20 mouse cellular contexts compared by ENCODE assay signal in the genomic region with DNA sequence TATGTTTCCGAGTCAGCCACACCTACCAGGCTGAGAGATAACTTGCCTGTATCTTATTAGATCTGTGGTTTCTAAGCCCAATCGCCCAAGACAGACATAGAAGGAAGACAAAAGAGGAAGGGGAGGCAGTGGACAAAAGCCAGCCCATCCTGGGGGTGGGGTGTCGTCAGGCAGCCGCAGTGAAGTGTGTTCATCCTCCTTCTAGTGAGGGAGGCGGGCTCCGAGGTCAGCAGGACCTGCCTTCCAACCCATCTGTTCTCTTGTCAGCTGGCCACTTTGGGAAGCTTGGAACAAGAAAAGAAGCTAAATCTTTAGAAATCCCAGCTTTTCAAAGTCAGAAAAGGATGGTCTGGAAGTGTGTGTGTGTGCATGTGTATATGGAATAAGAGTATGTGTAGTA.
DNase-seq lines count a peak whose midpoint lies in the region; ATAC-seq lines count a peak whose summit lies in the region.
"Had no signal": no experiment of that assay in that cellular context is flagged by ENCODE, and none has a peak within 500 bp of the region (broad histone marks: within the 10 kb centered on the region; RNA-seq: fewer than 3 reads in every experiment).

No protein-coding gene starts in this region.

- H3K27me3 ChIP-seq in midbrain, embryonic 11.5 days (ENCODE audit: control insufficient read depth, insufficient read depth, low read length) = no peaks in the 10 kb centered on the region
- H3K27me3 ChIP-seq in midbrain, embryonic 15.5 days (replicated peaks) = no peaks in the 10 kb centered on the region
- H3K27me3 ChIP-seq in hindbrain, embryonic 15.5 days = no peaks in the 10 kb centered on the region
- H3K27me3 ChIP-seq: neural tube, embryonic 13.5 days had no signal

- H3K4me2 ChIP-seq in midbrain, embryonic 11.5 days = no peak overlapping the region
- H3K4me2 ChIP-seq in midbrain, embryonic 15.5 days = no peak overlapping the region
- no peak overlapping the region for H3K4me2 ChIP-seq in hindbrain, embryonic 15.5 days
- H3K4me2 ChIP-seq: neural tube, embryonic 13.5 days had no signal

- no peaks in the 10 kb centered on the region for H3K36me3 ChIP-seq in midbrain, embryonic 11.5 days (ENCODE audit: control insufficient read depth, insufficient read depth, low read length)
- no peaks in the 10 kb centered on the region for H3K36me3 ChIP-seq in midbrain, embryonic 15.5 days (replicated peaks)
- H3K36me3 ChIP-seq in hindbrain, embryonic 15.5 days = no peaks in the 10 kb centered on the region
- H3K36me3 ChIP-seq: heart, embryonic 10.5 days had no signal

- H3K4me3 ChIP-seq in midbrain, embryonic 11.5 days (ENCODE audit: low read depth, low read length) = no peak overlapping the region
- H3K4me3 ChIP-seq in midbrain, embryonic 15.5 days = no peak overlapping the region
- no peak overlapping the region for H3K4me3 ChIP-seq in hindbrain, embryonic 15.5 days
- H3K4me3 ChIP-seq: erythroblast, embryonic 14.5 days; heart, embryonic 10.5 days; neural tube, embryonic 13.5 days had no signal

- H3K27ac ChIP-seq in midbrain, embryonic 11.5 days (ENCODE audit: low read depth, low read length) = no peak overlapping the region
- H3K27ac ChIP-seq in midbrain, embryonic 15.5 days = no peak overlapping the region; the same call in 1 of the 2 replicates
- H3K27ac ChIP-seq in hindbrain, embryonic 15.5 days (replicated peaks) = 0 out of 2 replicates have a peak overlapping the region, but pooled peaks have one; percentile 14
- H3K27ac ChIP-seq: heart, embryonic 10.5 days; kidney, postnatal 0 days; neural tube, embryonic 13.5 days had no signal

- WGBS in midbrain, embryonic 11.5 days = 50% methylated on average over 6 of the region's 6 CpGs
- 43% methylated on average over 6 of the region's 6 CpGs for WGBS in midbrain, embryonic 15.5 days
- WGBS in hindbrain, embryonic 15.5 days = 30% methylated on average over 6 of the region's 6 CpGs

- no peak for ATAC-seq in cerebellum, adult (ENCODE audit: insufficient number of reproducible peaks, low FRiP score, low TSS enrichment)
- ATAC-seq in midbrain, embryonic 11.5 days (ENCODE audit: low FRiP score) = 0 out of 2 replicates have a peak, but pooled peaks have one; percentile 14
- no peak for ATAC-seq in midbrain, embryonic 15.5 days (replicated peaks)
- ATAC-seq in hindbrain, embryonic 15.5 days (ENCODE audit: low FRiP score, low read depth) = no peak
- ATAC-seq: forebrain, embryonic 16.5 days; liver, postnatal 0 days had no signal

- H3K4me1 ChIP-seq in midbrain, embryonic 11.5 days (ENCODE audit: control insufficient read depth, insufficient read depth, low read length) = no peaks in the 10 kb centered on the region
- peaks cover 8% of the 10 kb centered on the region for H3K4me1 ChIP-seq in midbrain, embryonic 15.5 days
- H3K4me1 ChIP-seq in hindbrain, embryonic 15.5 days (replicated peaks) = peaks cover 11% of the 10 kb centered on the region
- H3K4me1 ChIP-seq: heart, embryonic 10.5 days had no signal

- H3K9me3 ChIP-seq in midbrain, embryonic 11.5 days (ENCODE audit: control insufficient read depth, low read length) = no peaks in the 10 kb centered on the region; the same call in 1 of the 2 replicates
- no peaks in the 10 kb centered on the region for H3K9me3 ChIP-seq in midbrain, embryonic 15.5 days
- no peaks in the 10 kb centered on the region for H3K9me3 ChIP-seq in hindbrain, embryonic 15.5 days
- H3K9me3 ChIP-seq: heart, embryonic 10.5 days; neural tube, embryonic 13.5 days had no signal

- peak; percentile 24 for DNase-seq in cerebellum, adult 11 months
- peak; percentile 59 for DNase-seq in midbrain, embryonic 11.5 days (ENCODE audit: low spot score, missing footprints)
- DNase-seq in layer of hippocampus, adult 8-10 months (ENCODE audit: low spot score in 2 of 2) = no peak
- no peak for DNase-seq in frontal cortex, postnatal 14 days (ENCODE audit: low spot score in 2 of 2)
- DNase-seq in spleen, adult 18-20 months = no peak
- DNase-seq: adrenal gland, postnatal 10 days; kidney, adult 11 months; layer of hippocampus, postnatal 36 days; liver; liver, postnatal 0 days; lung, postnatal 14 days; thymus, postnatal 36 days had no signal

- no peak overlapping the region for H3K9ac ChIP-seq in midbrain, embryonic 11.5 days (ENCODE audit: low read length)
- no peak overlapping the region for H3K9ac ChIP-seq in midbrain, embryonic 15.5 days
- no peak overlapping the region for H3K9ac ChIP-seq in hindbrain, embryonic 15.5 days
- H3K9ac ChIP-seq: liver, postnatal 0 days; neural tube, embryonic 13.5 days had no signal

Comparison
In these comparisons a context has a peak if more than half of its experiments do, and no peak if none do; other contexts are left out.
1. DNase-seq: peak in cerebellum, adult 11 months (single experiment) and midbrain, embryonic 11.5 days (single experiment); none in layer of hippocampus, adult 8-10 months (0 of 2), frontal cortex, postnatal 14 days (0 of 2) and spleen, adult 18-20 months (0 of 2).